In genomic region chr10:26371416-26371815, GRCm38 (mm10) we compare ENCODE assay signal across 9 mouse cellular contexts. TPM values are rescaled to one million over a fixed set of nuclear protein-coding genes. Genes with fewer than 3 reads are reported as not detected.
A peak's percentile ranks its signal among the peaks of the same experiment; 100 is the strongest.
DNase-seq lines count a peak whose midpoint lies in the region; ATAC-seq and TF ChIP-seq lines count a peak whose summit lies in the region.
"Had no signal": no experiment of that assay in that cellular context is flagged by ENCODE, and none has a peak within 500 bp of the region (broad histone marks: within the 10 kb centered on the region; RNA-seq: fewer than 3 reads in every experiment).

No protein-coding gene starts in this region.

- H3K4me2 ChIP-seq in kidney, postnatal 0 days (ENCODE audit: low read length), result no peak overlapping the region
- H3K4me2 ChIP-seq: heart, embryonic 13.5 days had no signal

- 0 out of 2 replicates have a peak, but pooled peaks cover 5% of the 10 kb centered on the region for H3K36me3 ChIP-seq in heart, embryonic 10.5 days
- no peaks in the 10 kb centered on the region for H3K36me3 ChIP-seq in kidney, postnatal 0 days (ENCODE audit: insufficient read depth, low read length)

- TF ChIP-seq CTCF in kidney, postnatal 0 days (IDR thresholded peaks at IDR 0.05; ENCODE audit: low read depth), result no peak

- DNase-seq in heart, postnatal 4 days, result peak; percentile 13
- no peak for DNase-seq in heart, embryonic 10.5 days (ENCODE audit: low spot score)
- DNase-seq in ovary, postnatal 14 days (ENCODE audit: low spot score), result peak; percentile 4
- DNase-seq in ovary, postnatal 10 days (ENCODE audit: low spot score), result no peak
- DNase-seq in kidney, postnatal 0 days (ENCODE audit: low spot score), result peak; percentile 41
- no peak for DNase-seq in frontal cortex, postnatal 25 days (ENCODE audit: low spot score in 2 of 2)
- DNase-seq in adipocyte (ENCODE audit: low spot score), result no peak
- no peak for DNase-seq in right cerebral cortex, postnatal 36 days (ENCODE audit: low spot score in 2 of 2)

- H3K4me1 ChIP-seq in heart, embryonic 10.5 days, result peaks cover 12% of the 10 kb centered on the region
- no peaks in the 10 kb centered on the region for H3K4me1 ChIP-seq in kidney, postnatal 0 days (replicated peaks; ENCODE audit: insufficient read depth, low read length)

- no peak overlapping the region for H3K27ac ChIP-seq in heart, embryonic 10.5 days
- H3K27ac ChIP-seq in kidney, postnatal 0 days, result no peak overlapping the region
- H3K27ac ChIP-seq: heart, embryonic 13.5 days had no signal

- no peak overlapping the region for H3K9ac ChIP-seq in kidney, postnatal 0 days (ENCODE audit: low read depth, low read length)
- H3K9ac ChIP-seq: heart, embryonic 13.5 days had no signal

- no peak overlapping the region for H3K4me3 ChIP-seq in heart, embryonic 10.5 days
- H3K4me3 ChIP-seq in kidney, postnatal 0 days (replicated peaks; ENCODE audit: low read depth, low read length), result no peak overlapping the region
- H3K4me3 ChIP-seq: heart, embryonic 13.5 days had no signal

- H3K9me3 ChIP-seq in heart, embryonic 10.5 days, result no peaks in the 10 kb centered on the region
- no peaks in the 10 kb centered on the region for H3K9me3 ChIP-seq in kidney, postnatal 0 days (replicated peaks; ENCODE audit: low read length)
- H3K9me3 ChIP-seq: heart, embryonic 13.5 days had no signal

- WGBS in heart, embryonic 10.5 days, result 60% methylated on average over 7 of the region's 7 CpGs
- WGBS in kidney, postnatal 0 days, result 71% methylated on average over 7 of the region's 7 CpGs

- H3K27me3 ChIP-seq in heart, embryonic 10.5 days (ENCODE audit: insufficient read depth, poor library complexity, severe bottlenecking), result no peaks in the 10 kb centered on the region
- H3K27me3 ChIP-seq in kidney, postnatal 0 days (ENCODE audit: insufficient read depth, low read length), result no peaks in the 10 kb centered on the region
- H3K27me3 ChIP-seq: heart, embryonic 13.5 days had no signal

- ATAC-seq in kidney, postnatal 0 days (replicated peaks; ENCODE audit: low FRiP score, low read depth), result no peak

RNA-seq across cellular contexts. Expression of gene L3mbtl3, which starts 4.4 kb away (rescaled TPM):
- total RNA-seq in heart, postnatal 4 days (2021), result 10 to 100 TPM; 11.4 to 11.8 TPM
- 11.3 and 13.2 TPM in 2 replicates for polyA plus RNA-seq in heart, embryonic 10.5 days (2016; fragmentation: Nextera tagmentation; extraction: Ambion mirVana)
- polyA plus RNA-seq in kidney, postnatal 0 days (2015; fragmentation: Nextera tagmentation; extraction: Ambion mirVana), result 9.3 and 9.5 TPM in 2 replicates

Comparison
In these comparisons a context has a peak if more than half of its experiments do, and no peak if none do; other contexts are left out.
1. DNase-seq: peak in heart, postnatal 4 days (single experiment), ovary, postnatal 14 days (single experiment) and kidney, postnatal 0 days (single experiment); none in heart, embryonic 10.5 days (single experiment), ovary, postnatal 10 days (single experiment), frontal cortex, postnatal 25 days (0 of 2), adipocyte (single experiment) and right cerebral cortex, postnatal 36 days (0 of 2).